Mouse (Mus musculus) E14TG2a.4 (cell line): ENCODE measurements at regions not wholly inside any gene's neighbourhood (a gene's known extent, or its start where the extent isn't known, plus 50 kb on each side); places are given as distances from the start of the nearest gene placed in this dataset.

ENCODE experiments used
- CTCF ChIP-seq: conservative IDR thresholded peaks from 2 replicates; pipeline ENCODE4 v1.5.1; 2014; ENCODE audit warnings: low read length
- NANOG ChIP-seq: IDR thresholded peaks from 2 replicates; pipeline ENCODE4 v1.6.1; 2014; ENCODE audit warnings: borderline replicate concordance, low read length, mixed read lengths

GRCm38 (mm10) chr11:31810011-31810786 lies 61.8 kb upstream of the Cpeb4 start:
- no peak for TF ChIP-seq CTCF
- TF ChIP-seq NANOG: no peak
